Mouse (Mus musculus) neutrophil, adult 83 days (primary cell): Measurements from ENCODE around the gene Rgs7. TPM values are rescaled to one million over a fixed set of nuclear protein-coding genes. Genes with fewer than 3 reads are reported as not detected.

Experiments
- total RNA-seq, 2 experiments: library from RNA; stranded (reverse); gene quantifications; one replicate each; pipeline ENCODE4 v1.2.4; 2023

The Rgs7 gene
- total RNA-seq, result under 1 TPM; 0.49 to 0.64 TPM

DNA sequence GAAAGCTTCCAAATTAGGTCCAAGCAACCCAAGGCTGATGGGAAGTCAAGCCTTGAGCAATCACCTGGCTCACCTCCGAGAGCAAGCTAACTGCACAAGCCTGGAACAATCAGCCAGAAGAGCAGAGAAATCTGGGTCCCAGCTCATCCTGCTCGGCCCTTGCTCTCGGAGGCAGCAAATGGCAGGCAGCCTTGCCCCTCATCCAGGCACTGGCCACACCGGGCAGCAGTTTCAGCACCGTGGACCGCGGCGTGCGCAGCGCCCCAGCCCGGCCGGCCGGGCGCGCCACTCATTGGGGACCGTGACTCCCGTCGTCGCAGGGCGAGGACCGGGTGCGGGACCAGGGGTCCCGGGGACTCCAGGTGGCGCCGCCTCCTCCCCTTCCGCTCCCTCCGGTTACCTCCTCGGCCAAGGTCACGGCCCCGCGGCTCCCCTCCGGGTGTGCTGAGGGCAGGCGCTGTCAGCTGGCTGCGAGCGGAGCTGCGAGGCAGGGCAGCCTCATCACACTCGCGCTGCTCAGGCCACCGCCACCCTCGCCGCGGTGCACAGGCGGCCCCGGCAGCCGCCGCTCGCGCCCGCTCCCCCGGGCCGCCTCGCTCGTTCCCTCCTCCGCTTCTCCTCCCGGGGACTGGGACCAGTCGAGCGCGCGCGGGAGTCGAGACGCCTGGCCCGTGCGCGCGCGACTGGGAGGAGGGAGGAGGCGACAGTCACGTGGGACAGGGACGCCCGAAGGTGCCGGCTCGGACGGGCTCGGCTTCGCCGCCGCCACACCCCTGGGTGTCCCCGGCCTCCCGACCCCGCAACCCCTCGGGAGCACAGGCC lies at the start of gene Rgs7:
Gene Rgs7, minus strand, starts transcription at position 640 of the 822 bp plus-strand sequence.

Other genes starting within 250 kb of the Rgs7 start
- 1 to 10 TPM; 3.4 to 3.7 TPM for gene Kmo, start 127.9 kb upstream of the Rgs7 start, total RNA-seq
- gene Fh1, start 133.1 kb upstream of the Rgs7 start, total RNA-seq, result 10 to 100 TPM; 33.0 to 35.0 TPM
- 1 to 10 TPM; 1.6 to 1.7 TPM for gene Opn3, start 200.3 kb upstream of the Rgs7 start, total RNA-seq
- 10 to 100 TPM in 1 of 2 experiments, 1 to 10 TPM in 1; 7.7 to 11.1 TPM for gene Chml, start 200.4 kb upstream of the Rgs7 start, total RNA-seq
- gene Wdr64, start 206.1 kb upstream of the Rgs7 start, total RNA-seq, result not detected